Mouse (Mus musculus) left cerebral cortex, postnatal 14 days (tissue): ENCODE results near the gene Creg2. TPM values are rescaled to one million over a fixed set of nuclear protein-coding genes. Genes with fewer than 3 reads are reported as not detected.

ENCODE experiments used
- DNase-seq, 2 experiments: peaks; one replicate each; pipeline ENCODE4 v3.0.0; 2021 to 2022; ENCODE audit warnings: low spot score in 2 of 2, mixed read lengths in 1 of 2
- intact Hi-C: fragments of 180-260 bp; cut with DNase I; formaldehyde crosslinking; loops from one replicate; pipeline ENCODE4 v1.15.1; 2025
- long read RNA-seq, 2 experiments: library from polyadenylated mRNA; stranded (forward); transcript quantifications; one replicate each; pipeline ENCODE4 v2.0.0; 2021
- total RNA-seq, 2 experiments: library from RNA; stranded (reverse); gene quantifications; 2 replicates each; pipeline ENCODE4 v1.2.3; 2021

Gene Creg2
- total RNA-seq = 10 to 100 TPM; 74.2 to 74.7 TPM
- long read RNA-seq, experiment 1, full-length matches to known transcripts = 20 of 43 reads
- long read RNA-seq, experiment 1, partial matches to known transcripts = 0 of 43 reads
- long read RNA-seq, experiment 1, other reads (novel, unspliced or antisense) = 23 of 43 reads
- long read RNA-seq, experiment 2, full-length matches to known transcripts = 16 of 24 reads
- long read RNA-seq, experiment 2, partial matches to known transcripts = 0 of 24 reads
- long read RNA-seq, experiment 2, other reads (novel, unspliced or antisense) = 8 of 24 reads

- DNase-seq = no peak
- intact Hi-C loops = loop anchor here (5.0 kb wide), 3 partner anchors 34 to 89 kb away; partner anchors contain the start of gene Rnf149
These were observed at the start of gene Creg2 for GRCm38 (mm10) chr1:39651241-39651548. TSS of gene Creg2 (minus strand) at chr1:39651474.

DNA sequence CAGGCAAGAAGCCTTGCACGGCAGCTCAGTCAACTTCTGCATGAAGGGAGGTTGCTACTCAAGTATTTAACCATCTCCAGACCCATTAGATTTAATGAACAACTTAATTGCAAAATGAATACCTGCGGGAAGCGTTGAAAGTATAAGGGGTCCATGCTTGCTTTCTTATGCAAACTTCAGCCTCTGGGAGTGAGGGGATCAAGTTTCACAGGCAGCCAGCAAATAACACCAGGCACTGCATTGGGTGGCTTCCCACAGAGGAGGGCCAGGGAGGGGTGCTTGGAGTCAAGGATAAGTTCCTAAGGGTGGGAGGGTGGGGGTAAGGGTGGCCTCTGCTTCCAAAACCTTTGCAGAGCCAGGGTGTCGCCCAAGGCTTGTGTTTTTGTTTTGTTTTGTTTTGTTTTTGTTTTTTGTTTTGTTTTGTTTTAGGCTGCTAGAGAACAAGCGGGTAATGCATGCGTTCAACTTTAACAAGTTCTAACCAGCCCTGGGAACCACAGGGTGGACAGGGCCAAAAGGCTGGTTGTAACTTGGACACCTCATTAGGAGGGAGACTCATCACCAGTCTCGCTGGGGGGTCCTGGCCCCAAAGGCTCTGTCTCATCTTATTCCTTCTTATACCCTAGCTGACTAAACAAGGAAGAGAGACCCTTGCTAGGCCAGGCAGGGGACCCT, 49.5 kb upstream of the Creg2 start:
- intact Hi-C loops = no loop called here
- no peak for DNase-seq

DNA sequence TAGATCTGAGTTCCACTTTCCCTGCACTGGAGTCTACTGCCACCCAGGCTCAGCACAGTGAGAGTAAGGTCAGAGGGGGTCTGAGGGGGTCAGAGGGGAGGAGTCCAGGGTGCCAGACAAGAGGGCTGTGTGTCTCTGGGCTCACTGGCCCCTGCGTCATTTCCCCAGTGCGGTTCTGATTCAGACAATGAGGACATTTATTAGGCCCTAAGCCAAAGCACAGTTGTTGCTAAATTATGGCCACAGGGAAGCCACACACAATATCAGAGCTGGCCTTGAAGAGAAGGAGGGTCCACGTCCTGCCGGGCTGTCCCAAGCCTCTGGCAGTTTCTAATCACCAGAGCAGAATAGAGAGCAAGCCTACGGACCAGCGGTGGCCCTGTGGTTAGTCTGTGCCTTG, 47.2 kb upstream of the Creg2 start:
- DNase-seq = no peak
- intact Hi-C loops = no loop called here

DNA sequence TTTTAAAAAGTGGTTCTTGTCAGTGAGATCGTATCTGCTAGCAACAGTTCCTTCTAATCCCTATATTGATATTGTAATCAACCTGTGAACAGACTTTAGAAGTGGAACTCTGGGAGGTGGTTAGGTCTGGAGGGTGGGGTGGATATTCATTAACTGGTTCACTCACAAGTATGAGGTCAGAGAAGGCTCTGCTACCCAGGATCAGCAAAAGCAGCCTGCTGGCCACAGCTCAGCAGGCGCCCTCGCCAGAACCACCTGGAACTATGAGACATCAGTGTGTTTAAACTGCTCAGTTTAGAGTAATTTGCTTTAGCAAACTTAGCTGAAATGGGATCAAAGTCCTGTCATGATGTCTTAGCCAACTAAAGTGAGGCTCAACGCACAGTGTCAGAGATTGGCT, 43.9 kb upstream of the Creg2 start:
- no peak for DNase-seq
- intact Hi-C loops = no loop called here

- DNase-seq = no peak
- intact Hi-C loops = no loop called here
These were observed 43.5 kb upstream of the Creg2 start for GRCm38 (mm10) chr1:39694756-39695155.

GRCm38 (mm10) chr1:39691974-39692373, 40.7 kb upstream of the Creg2 start:
- intact Hi-C loops = no loop called here

GRCm38 (mm10) chr1:39691061-39691460, 39.8 kb upstream of the Creg2 start:
- DNase-seq = no peak
- intact Hi-C loops = no loop called here

More at GRCm38 (mm10) chr1:39691974-39692373, 40.7 kb upstream of the Creg2 start:
- no peak for DNase-seq

GRCm38 (mm10) chr1:39688573-39688972, 37.3 kb upstream of the Creg2 start:
- intact Hi-C loops = loop anchor here (5.0 kb wide), 2 partner anchors 209 to 314 kb away; no protein-coding TSS in a partner anchor
- no peak for DNase-seq

DNA sequence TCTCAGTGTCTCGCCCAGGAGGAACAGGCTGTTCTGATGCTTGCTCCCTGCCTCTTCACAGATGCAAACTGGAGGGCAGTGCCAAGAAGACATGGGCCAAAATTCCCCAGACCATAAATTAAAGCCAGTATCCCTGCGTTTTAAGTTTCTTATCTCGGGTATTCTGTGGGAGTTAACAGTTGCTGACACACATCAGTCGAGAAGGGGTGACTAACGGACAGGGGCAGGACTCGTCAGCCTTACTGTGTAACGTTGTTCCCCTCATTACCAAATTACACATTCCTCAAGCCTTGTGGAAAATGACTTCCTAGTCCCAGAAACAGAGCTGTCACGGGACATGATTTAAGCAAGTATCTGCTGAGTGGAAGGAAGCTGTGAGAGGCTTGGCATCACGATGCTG, 36.0 kb upstream of the Creg2 start:
- DNase-seq = no peak
- intact Hi-C loops = loop anchor here (5.0 kb wide), 2 partner anchors 210 to 315 kb away; no protein-coding TSS in a partner anchor

- peak; percentile 78 to 85 for DNase-seq
- intact Hi-C loops = loop anchor here (5.0 kb wide), 2 partner anchors 211 to 316 kb away; no protein-coding TSS in a partner anchor
These were observed 34.6 kb upstream of the Creg2 start for GRCm38 (mm10) chr1:39685841-39686240.

DNA sequence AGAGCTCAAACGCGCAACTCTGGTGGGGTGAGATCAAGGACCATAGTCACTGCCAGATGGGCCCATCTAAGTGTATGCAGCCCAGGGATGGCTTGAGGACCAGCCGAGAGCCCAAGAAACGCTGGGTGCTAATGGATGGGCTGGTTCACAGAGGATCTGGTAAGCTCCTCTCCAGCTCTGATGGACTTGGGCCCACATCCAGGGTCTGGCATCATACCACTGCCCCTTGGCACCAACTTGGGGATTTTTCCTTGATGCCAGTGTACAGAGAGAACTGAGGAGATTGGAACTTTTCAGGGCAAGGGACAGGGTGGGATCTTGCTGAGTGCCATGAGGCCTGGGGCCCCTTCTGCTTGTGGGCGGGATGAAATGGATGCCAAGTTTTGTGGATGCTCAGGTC, 30.4 kb upstream of the Creg2 start:
- intact Hi-C loops = no loop called here
- DNase-seq = no peak

DNA sequence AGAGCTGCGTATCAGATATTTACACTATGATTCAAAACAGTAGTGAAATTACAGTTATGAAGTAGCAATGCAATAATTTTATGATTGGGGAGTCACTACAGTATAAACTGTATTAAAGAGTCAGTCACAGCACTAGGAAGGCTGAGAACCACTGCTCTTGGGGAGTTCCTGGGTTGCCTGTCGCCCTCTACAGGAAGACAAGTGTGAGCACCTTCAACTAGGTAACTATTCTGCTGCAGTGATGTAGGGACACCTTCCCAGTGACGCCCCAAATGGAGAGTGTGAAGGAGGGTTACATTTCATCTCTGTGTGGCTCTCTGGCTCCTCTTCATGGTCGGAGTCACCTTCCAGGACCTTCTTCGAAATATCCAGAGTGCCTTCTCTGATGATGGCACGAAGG, 29.3 kb upstream of the Creg2 start:
- intact Hi-C loops = no loop called here
- DNase-seq = no peak

GRCm38 (mm10) chr1:39678883-39679282, 27.6 kb upstream of the Creg2 start:
- DNase-seq = no peak
- intact Hi-C loops = loop anchor here (5.0 kb wide), 1 partner anchor 313 kb away; no protein-coding TSS in a partner anchor

DNA sequence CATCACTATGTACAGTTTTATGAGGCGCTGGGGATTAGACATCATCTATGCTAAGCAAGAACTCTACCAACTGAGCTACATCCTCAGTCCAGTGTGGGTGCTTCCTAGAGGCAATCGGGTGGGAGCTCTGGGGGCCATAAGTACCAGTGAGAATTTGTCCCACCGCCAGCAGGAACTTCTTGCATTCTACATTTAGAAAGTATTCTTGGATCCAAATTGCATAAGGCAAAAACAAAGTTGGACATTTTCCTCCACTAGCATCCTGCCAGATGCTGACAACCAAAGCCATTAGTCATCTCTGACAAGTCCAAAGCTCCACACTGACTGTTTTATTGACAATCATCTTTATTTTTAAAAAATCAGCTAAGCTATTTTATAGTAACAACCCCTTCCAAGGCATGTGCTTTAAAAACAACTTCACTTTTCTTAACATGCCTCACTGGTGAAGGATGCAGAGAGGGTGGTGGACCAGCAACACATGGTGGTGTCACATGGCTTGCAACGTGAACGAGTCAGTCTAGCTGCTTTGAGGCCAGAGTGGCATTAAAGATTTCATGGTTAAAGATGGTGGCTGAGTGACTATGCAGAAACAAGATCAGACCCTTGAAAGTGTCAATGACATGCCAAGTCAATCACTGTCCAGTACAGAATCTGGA, 25.1 kb upstream of the Creg2 start:
- intact Hi-C loops = loop anchor here (5.0 kb wide), 1 partner anchor 316 kb away; no protein-coding TSS in a partner anchor
- DNase-seq = peak; percentile 52 to 78

DNA sequence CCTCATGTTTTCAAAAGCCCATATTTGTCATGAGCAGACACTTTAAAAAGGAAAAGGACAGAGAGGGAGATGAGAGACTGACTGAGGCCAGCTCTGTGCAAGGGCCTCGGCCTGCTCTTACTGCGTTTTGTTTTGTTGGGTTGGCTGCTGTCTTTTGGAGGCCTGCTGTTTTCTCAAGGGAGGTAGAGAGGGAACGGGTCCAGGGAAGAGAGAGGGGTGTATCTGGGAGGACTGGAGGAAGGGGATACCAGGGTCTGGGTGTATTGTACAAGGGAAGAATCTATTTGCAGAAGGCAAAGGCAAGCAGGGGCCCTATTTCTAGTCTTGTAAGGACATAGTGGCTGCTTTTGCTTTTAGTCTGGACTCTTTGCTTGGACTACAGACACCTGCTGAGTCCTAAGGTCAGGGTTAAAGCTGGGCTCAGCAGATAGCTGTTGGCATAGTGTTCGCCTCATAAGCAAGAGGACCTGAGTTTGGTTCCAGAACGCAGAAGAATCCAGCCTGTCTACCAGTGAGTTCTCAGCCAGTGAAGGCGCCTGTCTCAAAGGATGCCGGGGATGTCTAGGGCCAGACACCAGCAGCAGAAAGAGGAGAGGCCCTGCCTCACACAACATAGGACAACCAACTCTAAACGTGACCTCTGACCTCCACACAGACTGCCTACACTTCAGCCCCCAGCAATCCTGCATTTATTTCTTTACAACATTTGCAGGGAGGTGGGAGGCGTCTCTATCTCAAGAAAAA, 21.3 kb upstream of the Creg2 start:
- DNase-seq = no peak
- intact Hi-C loops = no loop called here

GRCm38 (mm10) chr1:39670211-39670935, 19.1 kb upstream of the Creg2 start:
- intact Hi-C loops = no loop called here

DNA sequence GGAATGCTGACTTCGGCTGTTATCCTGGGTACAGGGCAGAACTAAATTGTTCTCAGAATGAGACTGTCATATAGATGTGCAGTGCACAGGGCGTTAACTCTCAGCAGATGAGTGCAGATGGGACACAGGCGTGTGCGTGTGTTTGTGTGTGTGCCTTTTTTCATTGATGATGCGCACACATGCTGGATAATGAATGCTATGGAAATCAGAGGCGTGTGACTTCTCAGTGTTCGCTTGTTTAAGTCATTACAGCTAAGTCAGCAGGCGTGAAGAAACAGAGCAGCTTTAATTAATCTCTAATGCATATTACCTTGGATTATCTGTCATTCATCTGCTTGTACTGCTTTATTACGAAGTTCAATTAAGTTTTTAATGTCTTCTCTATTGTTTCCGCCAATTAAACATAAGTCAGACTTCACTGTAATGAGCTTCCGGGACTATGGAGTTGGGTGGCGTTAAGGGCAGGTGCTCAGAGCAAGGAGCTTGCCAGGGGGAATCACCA, 15.5 kb upstream of the Creg2 start:
- DNase-seq = no peak
- intact Hi-C loops = no loop called here

More at GRCm38 (mm10) chr1:39670211-39670935, 19.1 kb upstream of the Creg2 start:
- DNase-seq = no peak

- DNase-seq = no peak
- intact Hi-C loops = no loop called here
These were observed 12.9 kb upstream of the Creg2 start for GRCm38 (mm10) chr1:39664039-39664625.
